Mouse (Mus musculus) liver, embryonic 14.5 days (tissue): ENCODE measurements around the gene Ubtd1. TPM values are rescaled to one million over a fixed set of nuclear protein-coding genes. Genes with fewer than 3 reads are reported as not detected.
A peak's percentile ranks its signal among the peaks of the same experiment; 100 is the strongest.

Experiments
- ATAC-seq: fragments of 200-750 bp; cut with Nextera tagmentation; 2 replicates; pipeline ENCODE4 v1.8.0; 2017; ENCODE audit warnings: moderate number of reproducible peaks, mild to moderate bottlenecking, moderate library complexity; ENCODE audit not compliant: insufficient read depth
- DNase-seq, 3 experiments: peaks; one replicate each; pipeline ENCODE4 v3.0.0-alpha.2; 2012 to 2013; ENCODE audit warnings: low read depth in 3 of 3, low spot score in 3 of 3
- H3K27ac ChIP-seq: fragments of 300-500 bp; sonication (generic); 2 replicates; pipeline ENCODE4 v1.5.1; 2014; ENCODE audit warnings: moderate library complexity, mild to moderate bottlenecking, control low read depth, inconsistent platforms
- H3K27me3 ChIP-seq: fragments of 300-500 bp; sonication (generic); 2 replicates; pipeline ENCODE4 v1.6.1; 2014; ENCODE audit warnings: mild to moderate bottlenecking, low read length, moderate library complexity; ENCODE audit not compliant: control insufficient read depth, insufficient read depth
- H3K36me3 ChIP-seq: fragments of 300-500 bp; sonication (generic); replicated peaks from 2 replicates; pipeline ENCODE4 v1.6.1; 2014; ENCODE audit warnings: low read depth; ENCODE audit not compliant: control insufficient read depth, insufficient read depth
- H3K4me1 ChIP-seq, 2 experiments: fragments of 200-500 bp in 1 of 2; fragments of 300-500 bp in 1 of 2; sonication (generic) in 1 of 2; replicated peaks; 2 replicates each; pipeline ENCODE4 v1.6.1; 2012 to 2014; ENCODE audit warnings: antibody characterized with exemption in 1 of 2, inconsistent platforms in 1 of 2, low read length in 1 of 2; ENCODE audit not compliant: control insufficient read depth in 2 of 2, insufficient read depth in 2 of 2
- H3K4me2 ChIP-seq: fragments of 300-500 bp; sonication (generic); 2 replicates; pipeline ENCODE4 v1.6.1; 2014; ENCODE audit warnings: low read depth, mild to moderate bottlenecking, control low read depth, moderate library complexity
- H3K4me3 ChIP-seq, 2 experiments: fragments of 200-500 bp in 1 of 2; fragments of 300-500 bp in 1 of 2; sonication (generic) in 1 of 2; 2 replicates each; pipeline ENCODE4 v1.5.1; 2012 to 2014; ENCODE audit warnings: low read depth in 2 of 2, low read length in 2 of 2, mild to moderate bottlenecking in 2 of 2, control low read depth in 1 of 2, inconsistent platforms in 1 of 2, moderate library complexity in 1 of 2; ENCODE audit not compliant: insufficient read depth in 1 of 2
- H3K9ac ChIP-seq: fragments of 300-500 bp; sonication (generic); replicated peaks from 2 replicates; pipeline ENCODE4 v1.6.1; 2014; ENCODE audit warnings: mild to moderate bottlenecking, control low read depth, moderate library complexity
- H3K9me3 ChIP-seq: fragments of 300-500 bp; sonication (generic); 2 replicates; pipeline ENCODE4 v1.6.1; 2016; ENCODE audit warnings: low read length, mixed read lengths; ENCODE audit not compliant: control insufficient read depth
- CTCF ChIP-seq: IDR thresholded peaks from 2 replicates; pipeline ENCODE4 v1.5.1; 2016; ENCODE audit warnings: antibody characterized with exemption, low read depth, control low read depth
- EP300 ChIP-seq: IDR thresholded peaks from 2 replicates; pipeline ENCODE4 v1.6.1; 2016; ENCODE audit warnings: antibody characterized with exemption, low read depth
- WGBS: fragments of 180-500 bp; shearing (Covaris S2); extraction: QIAGEN DNeasy Blood & Tissue Kit; methylation state at CpG from one replicate; pipeline ENCODE4 v1.1.7; 2014; ENCODE audit not compliant: insufficient replicate concordance; 5-methylcytosine and 5-hydroxymethylcytosine counted together
- polyA plus RNA-seq, 2 experiments: library from polyadenylated mRNA; depleted of rRNA in 1 of 2; stranded (reverse) in 1 of 2; unstranded in 1 of 2; fragments of >200 nt; fragmentation: Nextera tagmentation in 1 of 2; extraction: Ambion mirVana in 1 of 2; gene quantifications; 2 replicates each; pipeline versions ENCODE4 v1.2.1 to v1.2.3; 2012 to 2014

Ubtd1 gene
- polyA plus RNA-seq, 2 experiments = 2.0 to 4.2 TPM

GRCm38 (mm10) chr19:41981931-41982790 lies 598 bp downstream of the Ubtd1 start:
- ATAC-seq (no peak), DNase-seq (no peak)
- peak overlapping the region; percentile 58 for H3K9ac ChIP-seq
- H3K4me1 ChIP-seq = 0 out of 4 replicates have a peak, but pooled peaks cover 0 to 2% of the 10 kb centered on the region in 2 experiments
- peaks cover 25% of the 10 kb centered on the region for H3K27me3 ChIP-seq
- H3K4me3 ChIP-seq = peak overlapping the region; percentile 61 to 97
- under 1% methylated on average over 74 of the region's 74 CpGs for WGBS
- no peaks in the 10 kb centered on the region for H3K36me3 ChIP-seq
- peak overlapping the region; percentile 78 for H3K4me2 ChIP-seq
- no peak overlapping the region for H3K27ac ChIP-seq
- TF ChIP-seq EP300 = no peak
- no peak for TF ChIP-seq CTCF
- H3K9me3 ChIP-seq = no peaks in the 10 kb centered on the region

- Histone ChIP-seq H3K9ac (no peak overlapping the region), H3K27ac (no peak overlapping the region), H3K9me3 (no peaks in the 10 kb centered on the region), H3K4me2 (peak overlapping the region; percentile 78), H3K4me1 (0 out of 4 replicates have a peak, but pooled peaks cover 0 to 2% of the 10 kb centered on the region in 2 experiments), H3K4me3 (peak overlapping the region; percentile 61 to 97), H3K36me3 (no peaks in the 10 kb centered on the region), H3K27me3 (peaks cover 25% of the 10 kb centered on the region)
- no peak for TF ChIP-seq EP300
- TF ChIP-seq CTCF = no peak
- ATAC-seq (no peak), DNase-seq (no peak)
- 9% methylated on average over 4 of the region's 4 CpGs for WGBS
Measured at GRCm38 (mm10) chr19:41982791-41983150, 1.2 kb downstream of the Ubtd1 start.

- no peak overlapping the region for H3K4me3 ChIP-seq
- no peak overlapping the region for H3K9ac ChIP-seq
- no peak for TF ChIP-seq EP300
- TF ChIP-seq CTCF = no peak
- no peaks in the 10 kb centered on the region for H3K4me1 ChIP-seq
- H3K36me3 ChIP-seq = no peaks in the 10 kb centered on the region
- no peak overlapping the region for H3K27ac ChIP-seq
- DNase-seq (no peak), ATAC-seq (no peak)
- WGBS = 73% methylated on average over 5 of the region's 5 CpGs
- H3K9me3 ChIP-seq = no peaks in the 10 kb centered on the region
- no peak overlapping the region for H3K4me2 ChIP-seq
- peaks cover 25% of the 10 kb centered on the region for H3K27me3 ChIP-seq
Measured at GRCm38 (mm10) chr19:41985994-41986393, 4.4 kb downstream of the Ubtd1 start.

DNA sequence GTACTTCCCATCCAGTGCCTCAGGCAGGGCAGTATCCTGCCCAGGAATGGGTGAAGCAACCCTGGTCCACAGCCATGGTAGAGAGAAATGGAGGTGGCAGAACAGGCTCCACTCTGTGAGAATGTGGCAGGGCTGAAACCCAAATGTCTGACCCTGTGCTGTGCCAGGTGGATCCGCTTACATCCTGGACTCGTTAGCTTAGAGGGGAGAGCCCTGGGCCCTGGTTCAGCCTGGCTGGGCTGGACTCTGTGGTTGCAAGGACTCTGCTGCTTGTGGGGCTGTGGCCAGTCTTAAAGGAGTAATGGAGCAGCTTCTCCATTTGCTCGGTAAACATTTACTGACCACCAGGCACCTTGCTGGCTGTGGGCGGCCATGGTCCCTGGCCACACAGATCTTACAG lies 5.6 kb downstream of the Ubtd1 start:
- H3K4me1 ChIP-seq = no peaks in the 10 kb centered on the region
- H3K4me2 ChIP-seq = no peak overlapping the region
- TF ChIP-seq EP300 = no peak
- no peak for TF ChIP-seq CTCF
- no peak for DNase-seq
- 60% methylated on average over 4 of the region's 4 CpGs for WGBS
- H3K4me3 ChIP-seq = no peak overlapping the region
- no peaks in the 10 kb centered on the region for H3K9me3 ChIP-seq
- no peak for ATAC-seq
- no peak overlapping the region for H3K27ac ChIP-seq
- H3K27me3 ChIP-seq = peaks cover 17% of the 10 kb centered on the region
- H3K9ac ChIP-seq = no peak overlapping the region
- no peaks in the 10 kb centered on the region for H3K36me3 ChIP-seq

DNA sequence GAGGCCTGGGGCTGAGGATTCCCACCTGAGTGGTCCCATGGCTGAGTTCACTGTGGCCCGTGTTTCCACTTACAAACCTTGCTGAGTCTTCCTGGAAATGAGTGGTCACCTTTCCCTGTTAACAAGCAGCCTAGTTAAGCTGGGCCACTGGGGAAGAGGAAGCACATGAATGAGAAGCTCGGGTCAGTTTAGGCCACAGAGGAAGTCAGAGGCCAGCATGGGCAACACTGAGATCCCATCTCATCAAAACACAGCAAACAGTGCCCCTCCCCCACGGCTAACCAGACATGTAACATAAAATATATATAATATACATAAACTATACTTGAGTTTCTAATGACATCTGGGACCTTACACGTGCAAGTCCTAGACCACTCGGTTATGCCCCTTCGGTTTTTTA lies 8.2 kb downstream of the Ubtd1 start:
- WGBS = 36% methylated on average over 6 of the region's 6 CpGs
- no peaks in the 10 kb centered on the region for H3K4me1 ChIP-seq
- ATAC-seq (no peak), DNase-seq (no peak)
- no peak overlapping the region for H3K4me3 ChIP-seq
- H3K27me3 ChIP-seq = no peaks in the 10 kb centered on the region
- H3K27ac ChIP-seq = no peak overlapping the region
- H3K4me2 ChIP-seq = no peak overlapping the region
- H3K9ac ChIP-seq = no peak overlapping the region
- H3K9me3 ChIP-seq = no peaks in the 10 kb centered on the region
- TF ChIP-seq CTCF = no peak
- no peak for TF ChIP-seq EP300
- H3K36me3 ChIP-seq = no peaks in the 10 kb centered on the region
